Mouse (Mus musculus) ZHBTc4 (cell line): ENCODE measurements around the gene Klf13.

Experiments
- DNase-seq: peaks from one replicate; pipeline ENCODE4 v3.0.0-alpha.2; 2011; ENCODE audit warnings: low read depth, low spot score

The Klf13 gene

DNA sequence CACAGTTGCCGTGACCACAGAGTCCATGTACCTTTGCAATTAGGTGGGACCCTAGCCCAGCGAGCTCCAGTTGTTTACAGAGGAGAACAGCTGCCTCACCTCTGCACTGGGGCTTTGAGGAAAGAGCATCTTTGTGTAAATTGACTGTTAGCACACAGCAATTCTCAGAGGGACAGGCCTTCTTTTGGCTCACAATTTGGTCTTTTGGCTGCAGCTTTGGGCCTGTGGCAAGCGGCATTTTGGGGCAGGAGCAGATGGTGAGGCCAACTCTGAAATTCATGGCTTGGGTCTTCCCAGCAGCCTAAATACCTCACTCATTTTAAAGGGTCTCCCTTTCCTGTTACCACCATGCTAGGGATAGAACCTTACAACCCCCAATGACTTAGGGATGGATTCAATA lies 10.5 kb upstream of the Klf13 start:
- DNase-seq: no peak

DNA sequence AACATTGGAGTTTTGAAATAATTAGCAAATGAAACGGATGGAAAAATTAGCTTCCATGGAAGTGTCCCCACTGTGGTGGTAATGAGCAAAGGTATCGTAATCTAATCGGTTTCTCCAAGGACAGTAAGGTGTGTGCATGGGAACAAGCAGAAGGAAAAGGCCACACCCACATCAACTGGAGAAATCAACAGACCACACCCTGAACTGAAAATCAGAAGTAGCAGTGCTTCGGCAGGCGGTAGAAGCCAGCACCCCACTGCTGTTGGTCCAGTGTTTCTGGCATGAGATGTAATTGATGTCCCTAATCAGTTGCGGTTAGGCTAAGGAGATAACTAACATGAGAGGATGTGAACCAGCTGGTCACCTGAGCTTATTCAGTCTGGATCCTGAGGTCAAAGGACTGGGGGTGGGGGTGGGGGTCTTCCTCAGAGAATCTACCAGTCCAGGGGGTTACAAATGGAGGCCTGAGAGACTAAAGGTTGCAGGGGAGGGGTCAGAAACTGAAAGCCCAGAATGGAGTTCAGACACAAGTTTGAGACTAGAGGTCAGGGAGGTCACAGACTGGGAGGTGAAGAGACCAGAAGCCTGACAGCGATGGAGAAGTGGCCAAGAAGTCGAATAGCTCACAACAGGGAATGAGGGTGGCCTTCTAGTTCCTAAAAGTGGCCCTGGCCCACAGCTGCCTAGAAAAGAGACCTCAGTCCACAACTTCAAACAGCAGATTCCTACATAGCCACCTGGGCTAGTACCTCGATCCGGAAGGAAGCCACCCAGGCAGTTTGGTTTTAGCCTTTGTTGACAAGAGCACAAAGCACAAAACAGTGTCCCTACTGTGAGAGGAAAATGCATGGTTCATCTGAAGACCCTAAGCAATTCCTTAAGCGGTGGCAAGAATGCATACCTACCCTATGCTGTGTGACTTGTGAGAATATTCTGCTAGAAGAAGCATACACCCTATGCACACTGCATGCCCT lies 9.1 kb upstream of the Klf13 start:
- DNase-seq: peak; percentile 79

DNA sequence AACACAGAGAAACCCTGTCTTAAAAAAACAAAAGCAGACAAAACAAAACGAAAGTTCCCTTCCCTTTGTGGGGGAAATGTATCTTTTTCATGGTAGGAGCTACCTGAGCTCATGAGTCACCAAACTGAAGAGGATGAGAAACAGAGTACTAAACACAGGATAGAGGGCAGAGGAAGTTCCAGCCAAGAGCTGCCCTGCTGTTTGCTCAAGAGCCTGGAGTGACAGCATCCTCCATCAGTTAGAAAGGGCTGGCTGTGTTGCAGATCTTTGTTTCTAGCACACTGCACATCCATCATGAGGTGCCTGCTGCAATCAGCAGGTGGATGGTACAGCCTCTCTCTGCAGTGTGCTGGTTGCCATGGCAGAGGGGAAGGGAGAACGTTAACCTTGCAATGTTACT lies 5.2 kb upstream of the Klf13 start:
- no peak for DNase-seq

DNA sequence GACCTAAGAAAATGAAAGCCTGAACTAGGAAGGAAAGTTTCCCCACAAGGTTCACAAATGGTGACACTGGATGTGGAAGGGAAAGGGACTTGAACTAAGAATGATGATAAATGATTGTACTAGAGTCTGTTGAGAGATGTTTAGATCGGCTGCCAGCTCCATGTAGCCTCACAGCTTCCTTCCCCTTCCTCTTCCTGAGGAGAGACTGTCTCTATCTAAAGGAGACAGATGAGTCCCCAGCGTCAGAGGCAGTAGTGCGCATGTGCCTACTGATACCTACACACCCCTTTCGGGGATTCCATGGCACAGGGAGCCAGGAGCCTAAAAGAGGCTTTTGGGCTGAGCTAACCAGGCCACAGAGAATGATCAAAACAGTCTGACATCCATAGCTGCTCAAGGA lies 2.8 kb upstream of the Klf13 start:
- DNase-seq: no peak

DNA sequence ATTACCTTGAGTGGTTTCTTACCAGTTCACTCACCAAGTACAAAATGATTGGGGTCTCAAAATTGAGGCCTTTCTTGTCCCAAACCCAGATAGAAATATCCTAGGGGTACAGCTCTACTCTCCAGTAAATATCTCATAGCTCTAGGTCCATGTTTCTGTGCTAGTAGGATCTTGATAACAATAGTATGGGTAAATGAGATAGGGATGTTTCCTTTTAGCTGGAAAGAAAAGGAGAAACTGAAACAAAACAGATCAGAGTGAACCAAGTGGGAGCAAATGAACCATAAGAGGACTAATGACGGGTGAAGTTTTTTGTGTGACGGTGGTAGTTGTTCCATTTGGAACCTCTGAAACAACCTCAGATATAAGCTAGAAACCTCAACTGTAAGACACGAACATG lies 2.3 kb upstream of the Klf13 start:
- no peak for DNase-seq

DNA sequence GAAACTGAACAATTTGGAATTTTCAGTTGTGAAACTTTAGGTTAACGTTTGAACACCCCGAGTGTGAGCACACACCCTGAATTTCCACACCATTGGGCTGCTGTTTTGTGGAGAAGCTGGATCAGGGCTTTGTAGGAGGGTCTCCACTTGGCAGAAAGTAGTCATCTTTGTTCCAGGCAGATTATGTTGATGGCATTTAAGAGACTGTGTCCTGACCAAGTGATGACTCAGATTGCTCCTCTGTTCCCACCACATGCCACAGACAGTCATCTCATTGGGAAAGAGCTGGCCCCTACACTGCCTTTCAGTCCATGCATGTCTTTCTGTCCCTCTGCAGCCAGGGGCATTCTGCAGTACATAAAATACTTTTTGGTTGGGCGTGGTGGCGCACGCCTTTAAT lies 1.6 kb upstream of the Klf13 start:
- no peak for DNase-seq

DNA sequence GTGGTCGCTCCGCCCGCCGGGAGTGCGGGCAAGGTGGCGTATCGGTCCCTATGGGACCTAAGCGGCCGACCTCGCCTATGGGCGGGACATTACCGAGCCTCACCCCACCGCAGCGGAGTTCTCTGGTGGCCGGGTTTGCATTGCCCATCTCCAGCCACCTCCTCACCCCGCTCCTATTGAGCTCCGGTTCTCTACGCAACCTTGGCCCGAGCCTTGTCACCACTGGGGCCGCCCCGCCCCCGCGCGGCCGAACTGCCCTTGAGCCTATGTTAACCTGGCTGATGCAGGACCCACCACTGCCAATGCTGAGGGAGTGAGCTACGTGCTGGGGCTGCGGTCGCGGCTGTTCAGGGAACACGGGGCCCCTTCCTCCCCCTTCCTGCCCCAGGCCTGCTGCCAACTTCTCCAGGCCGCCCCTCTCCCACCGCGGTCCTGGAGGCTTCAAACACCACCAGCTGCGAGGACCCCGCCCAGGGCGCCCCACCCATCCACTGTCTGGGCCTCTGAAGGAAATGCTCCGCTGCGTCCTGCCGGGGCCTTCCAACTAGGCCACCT lies 759 bp upstream of the Klf13 start:
- peak; percentile 89 for DNase-seq

DNA sequence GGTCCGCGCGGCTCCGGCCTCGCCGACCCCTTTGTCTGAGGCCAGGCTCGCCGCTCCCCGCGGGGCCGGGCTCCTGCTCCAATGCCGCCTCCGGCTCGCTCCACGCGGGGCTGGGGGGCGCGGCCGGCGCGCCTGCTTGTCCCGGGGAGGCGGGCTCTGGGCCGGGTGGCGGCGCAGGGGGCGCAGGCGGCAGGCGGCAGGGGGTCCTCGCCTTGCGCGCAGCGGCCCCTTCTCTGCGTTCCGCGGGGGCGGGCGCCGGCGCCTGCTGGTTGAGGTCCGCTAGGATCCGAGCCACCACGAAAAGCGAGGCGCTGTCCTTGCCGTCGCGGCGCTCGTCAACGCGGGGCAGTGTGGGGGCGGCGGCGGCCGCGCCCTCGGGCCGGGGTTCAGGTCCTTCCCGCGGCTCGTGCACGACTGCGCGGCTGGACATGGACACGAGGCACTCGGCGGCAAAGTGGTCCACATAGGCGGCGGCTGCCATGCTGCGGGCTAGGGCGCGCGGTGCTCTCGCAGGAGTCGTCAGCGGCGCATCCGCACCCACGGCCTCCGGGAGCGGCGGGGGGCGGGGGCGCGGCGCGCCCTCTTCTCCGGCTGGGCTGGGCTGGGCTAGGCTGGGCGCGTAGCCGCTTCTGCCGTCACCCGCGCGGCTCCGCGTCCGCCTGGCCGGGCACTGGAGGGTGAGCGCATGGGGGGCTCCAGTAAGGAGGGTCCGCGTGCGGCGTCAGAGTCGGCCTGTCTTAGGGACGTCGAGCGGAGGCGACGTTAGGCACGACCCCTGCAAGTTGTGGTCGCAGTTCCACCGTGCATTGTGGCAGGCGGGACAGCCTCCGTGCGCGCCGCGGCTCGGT lies 425 bp downstream of the Klf13 start:
- DNase-seq: no peak

DNA sequence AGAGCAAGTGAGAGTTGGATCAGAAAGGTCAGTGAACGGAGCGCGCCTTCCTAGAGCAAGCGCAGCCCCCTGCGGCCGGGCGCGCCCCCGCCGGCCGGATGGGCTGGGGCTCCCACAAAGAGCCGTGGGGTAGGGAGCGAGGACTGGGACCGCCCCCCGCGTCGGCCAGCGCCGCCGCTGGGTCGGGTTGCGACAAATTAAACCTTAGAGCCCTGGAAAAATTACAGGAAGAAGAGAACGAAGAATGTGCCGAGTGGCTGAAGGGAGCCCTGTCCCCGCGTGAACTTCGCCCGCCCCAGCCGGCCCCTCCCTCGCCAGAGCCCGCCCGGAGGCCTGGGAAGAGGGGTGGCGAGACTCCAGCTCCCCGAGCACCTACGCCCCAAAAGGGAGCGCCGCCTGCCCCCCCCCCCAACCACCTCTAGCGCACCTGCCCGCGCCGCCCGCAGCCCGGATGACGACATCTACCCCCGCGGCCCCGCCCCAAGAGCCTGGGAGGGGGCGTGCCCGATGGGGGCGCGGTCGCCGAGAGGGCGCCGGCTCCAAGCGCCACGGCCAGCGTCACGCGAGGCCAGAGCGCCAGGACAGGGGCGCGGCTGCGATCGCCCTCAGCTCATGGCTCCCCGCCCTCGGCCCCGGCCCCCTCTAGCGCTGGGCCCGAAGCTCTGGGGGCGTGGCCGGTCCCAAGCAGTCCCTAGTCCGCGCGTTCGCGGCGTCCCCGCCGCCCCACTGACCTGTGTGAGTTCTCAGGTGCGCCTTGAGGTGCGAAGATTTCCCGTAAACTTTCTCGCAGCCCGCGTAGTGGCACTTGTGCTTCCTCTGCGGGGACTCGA lies 1.3 kb downstream of the Klf13 start:
- DNase-seq: peak; percentile 92

DNA sequence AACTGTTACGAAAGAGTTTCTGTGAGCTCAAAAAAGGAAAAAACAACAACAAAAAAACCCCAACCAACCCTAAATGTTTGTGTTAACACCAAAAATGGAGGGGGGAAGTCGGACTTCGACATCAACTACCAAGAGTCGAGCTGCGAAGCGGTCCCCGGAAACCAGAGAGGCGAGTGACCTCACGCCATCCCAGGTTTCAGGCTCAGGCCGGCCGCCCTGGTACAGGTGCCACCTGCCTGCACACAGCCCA lies 1.8 kb downstream of the Klf13 start:
- no peak for DNase-seq

DNA sequence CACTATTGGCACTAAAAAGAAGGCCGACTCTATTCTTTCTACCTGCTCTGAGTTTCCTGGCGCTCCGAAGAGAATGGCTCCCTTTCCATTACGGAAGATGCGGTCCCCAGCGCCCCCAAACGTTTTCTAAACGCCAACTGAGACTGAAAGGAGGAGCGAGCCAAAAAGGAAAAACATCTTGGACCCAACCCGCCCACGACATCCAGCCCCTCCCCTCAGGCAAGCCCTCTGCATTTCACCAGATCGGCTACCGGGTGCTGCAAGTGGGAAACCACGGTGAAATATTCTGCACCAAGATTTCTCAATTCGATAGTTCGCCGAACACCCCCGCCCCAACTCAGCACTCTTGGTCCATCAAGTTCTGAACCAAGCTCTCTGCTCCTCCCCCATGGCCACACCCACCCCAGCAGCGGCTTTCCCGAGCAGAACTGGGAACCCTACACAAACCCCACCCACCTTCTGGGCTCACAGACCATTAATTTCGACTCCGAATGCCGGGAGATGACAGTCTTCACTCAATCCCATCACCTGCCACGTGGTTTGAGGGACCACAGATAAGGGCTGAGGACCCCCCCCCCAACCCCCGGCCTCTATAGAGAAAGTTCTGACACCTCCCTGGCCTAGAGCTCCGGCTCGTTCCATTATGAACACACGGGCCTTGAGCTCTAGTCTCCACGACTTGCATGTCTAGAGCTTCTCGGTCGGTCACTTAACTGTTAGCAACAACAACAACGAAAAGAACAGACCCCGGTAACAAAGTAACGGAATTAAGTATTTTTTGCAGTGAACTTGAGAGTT lies 2.3 kb downstream of the Klf13 start:
- DNase-seq: peak; percentile 88

DNA sequence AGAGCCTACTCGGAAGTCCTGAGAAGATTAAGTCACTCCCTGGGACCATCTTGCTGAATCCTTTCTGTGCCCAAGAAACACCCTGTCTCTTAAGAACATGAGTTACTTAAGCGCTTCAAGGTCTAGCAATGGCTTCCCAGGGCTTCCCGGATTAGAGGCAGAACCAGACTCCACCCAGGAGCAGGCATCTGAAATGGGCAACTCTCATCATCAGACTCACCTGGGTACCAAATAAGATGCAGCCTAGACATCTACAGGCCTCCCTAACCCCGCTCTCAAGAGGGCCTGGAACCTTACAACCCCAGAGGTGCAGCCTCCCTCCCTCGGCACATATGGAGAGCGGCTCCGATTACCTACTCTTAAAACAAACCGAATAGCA lies 2.9 kb downstream of the Klf13 start:
- no peak for DNase-seq

DNA sequence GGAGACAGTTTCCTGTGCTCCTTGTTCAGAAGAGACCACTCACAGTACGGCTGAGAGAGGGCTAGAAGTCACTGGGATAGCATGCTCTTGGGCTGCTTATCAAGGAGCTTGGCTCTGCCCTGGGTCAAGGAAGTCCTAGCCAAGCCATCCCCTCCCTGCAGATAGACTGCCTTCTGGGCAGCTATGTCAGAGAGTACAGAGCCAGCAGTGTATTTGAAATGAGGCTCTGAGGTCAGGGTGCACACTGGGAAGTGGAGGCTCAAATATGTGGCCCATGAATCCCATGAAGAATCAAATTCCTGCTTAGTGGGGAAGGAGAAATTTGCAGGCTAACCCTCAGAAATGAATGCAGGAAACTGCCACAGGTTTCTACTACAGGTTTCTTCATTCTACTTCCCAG lies 4.2 kb downstream of the Klf13 start:
- DNase-seq: no peak

DNA sequence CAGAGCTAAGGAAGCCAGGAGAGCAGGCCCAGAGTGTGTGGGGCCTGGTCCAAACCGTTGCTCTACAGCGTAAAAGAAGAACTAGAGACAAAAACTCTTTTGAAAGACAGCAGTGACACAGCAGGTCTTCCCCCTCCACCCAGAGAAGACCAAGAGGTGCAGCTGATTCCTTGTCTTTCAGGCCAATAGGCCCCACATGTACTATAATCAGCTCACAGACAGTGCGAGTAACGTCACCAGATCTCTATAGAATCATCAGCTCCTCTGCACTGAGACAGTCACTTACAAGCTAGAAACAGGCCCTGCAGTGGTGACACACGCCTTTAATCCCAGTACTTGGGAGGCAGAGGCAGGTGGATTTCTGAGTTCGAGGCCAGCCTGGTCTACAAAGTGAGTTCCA lies 4.8 kb downstream of the Klf13 start:
- no peak for DNase-seq

DNA sequence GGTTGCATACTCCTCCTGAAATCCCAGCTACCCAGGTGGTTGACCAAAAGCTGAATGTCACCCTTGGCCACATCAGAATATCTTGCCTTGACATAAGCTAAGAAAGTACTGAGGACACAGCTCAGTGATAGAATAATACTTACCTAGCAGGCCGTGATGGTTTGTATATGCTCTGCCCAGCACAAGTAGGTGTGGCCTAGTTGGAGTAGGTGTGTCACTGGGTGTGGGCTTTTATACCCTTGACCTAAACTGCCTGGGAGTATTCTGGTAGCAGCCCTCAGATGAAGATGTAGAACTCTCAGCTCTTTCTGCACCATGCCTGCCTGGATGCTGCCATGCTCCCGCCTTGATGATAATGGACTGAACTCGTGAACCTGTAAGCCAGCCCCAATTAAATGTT lies 6.3 kb downstream of the Klf13 start:
- no peak for DNase-seq

DNA sequence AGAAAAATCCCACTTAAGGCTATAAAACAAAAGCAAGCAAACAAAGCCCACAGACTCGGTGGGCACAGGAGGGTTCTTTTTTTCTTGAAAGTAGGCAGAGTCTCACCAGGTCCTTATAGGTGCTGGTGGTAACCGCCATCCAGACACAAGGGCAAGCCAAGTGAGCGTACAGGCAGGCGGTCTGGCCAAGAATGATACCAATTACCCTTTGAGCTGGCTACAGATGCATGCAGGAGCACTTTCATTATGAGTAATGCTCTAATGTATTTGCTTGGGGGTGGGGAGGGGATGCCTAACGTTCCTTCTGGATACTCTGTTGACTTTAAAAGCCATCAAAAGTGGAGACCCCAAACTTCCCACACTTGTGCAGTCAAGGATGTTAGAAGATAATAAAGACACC lies 7.9 kb downstream of the Klf13 start:
- DNase-seq: no peak

DNA sequence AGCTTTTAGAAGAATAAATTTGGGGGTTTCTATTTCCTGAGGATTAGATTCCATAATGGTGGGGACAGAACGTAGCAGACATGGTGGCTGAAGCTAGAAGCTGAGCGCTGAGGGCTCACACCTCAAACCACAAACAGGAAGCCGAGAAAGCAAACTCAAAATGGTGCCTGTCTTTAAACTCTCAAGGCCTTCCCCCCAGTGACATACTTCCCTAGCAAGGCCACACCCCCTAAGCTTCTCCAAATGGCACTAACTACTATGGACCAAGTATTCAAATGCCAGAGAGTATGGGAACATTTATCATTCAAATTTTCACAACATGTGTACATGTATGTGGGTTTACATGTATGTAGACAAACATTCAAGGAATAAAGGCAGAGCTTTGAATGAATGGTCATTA lies 8.6 kb downstream of the Klf13 start:
- DNase-seq: peak; percentile 52

DNA sequence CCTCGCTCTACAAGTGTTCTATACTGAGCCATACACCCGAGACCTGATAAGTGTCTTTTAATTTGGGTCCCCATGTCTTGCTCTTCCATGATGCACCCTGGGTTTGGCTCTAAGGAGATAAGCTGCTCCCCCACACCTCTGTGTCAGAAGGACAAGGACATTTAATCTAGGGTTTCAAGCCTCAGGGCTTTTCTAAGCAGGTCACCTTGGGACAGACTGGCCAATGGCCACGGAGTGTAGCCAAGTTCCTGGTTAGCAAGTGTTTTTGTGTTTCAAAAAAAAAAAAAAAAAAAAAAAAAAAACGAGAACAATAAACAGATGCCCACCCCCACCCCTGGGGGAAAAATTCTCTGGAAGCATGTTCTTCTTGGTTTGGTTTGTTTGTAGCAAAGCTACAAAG lies 9.6 kb downstream of the Klf13 start:
- no peak for DNase-seq

DNA sequence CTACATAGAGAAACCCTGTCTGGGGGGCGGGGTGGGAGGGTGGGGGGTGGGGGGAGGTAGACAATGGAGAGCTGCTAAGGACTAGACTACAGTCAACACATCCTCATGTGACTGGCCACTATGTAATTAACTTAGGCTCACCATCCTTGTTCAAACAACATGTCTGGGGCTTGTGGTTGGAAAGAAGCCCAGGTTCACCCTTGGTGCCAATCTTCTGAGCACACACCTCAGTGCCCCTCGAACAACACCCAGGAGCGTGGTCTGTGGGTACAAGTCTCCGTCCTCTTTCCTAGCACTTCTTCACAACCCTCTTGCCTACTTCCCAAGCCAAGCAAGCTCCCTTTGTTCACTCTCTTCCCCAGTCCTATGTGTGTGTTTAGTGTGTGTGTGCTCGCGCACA lies 11.6 kb downstream of the Klf13 start:
- no peak for DNase-seq

DNA sequence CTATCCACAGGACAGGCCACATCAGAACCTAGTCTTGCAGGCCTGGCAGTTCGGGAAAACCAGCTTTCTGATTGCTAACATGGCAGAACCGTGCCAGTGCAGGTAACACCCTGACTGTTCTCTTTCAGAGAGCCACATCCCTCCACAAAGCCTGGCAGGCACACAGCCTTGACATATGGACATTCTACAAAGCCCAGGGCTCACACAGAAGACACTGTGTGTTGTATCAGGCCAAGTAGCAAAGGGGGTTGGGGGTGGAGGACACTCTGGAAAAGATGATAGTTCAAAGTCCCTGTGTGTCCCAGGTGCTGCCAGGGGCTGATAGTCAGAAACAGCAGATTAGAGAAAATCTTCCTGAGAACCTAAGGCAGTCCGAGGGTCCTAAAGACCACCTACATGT lies 12.2 kb downstream of the Klf13 start:
- no peak for DNase-seq
